Mouse (Mus musculus) MEL (cell line): Measurements from ENCODE around the gene Mettl23. TPM values are rescaled to one million over a fixed set of nuclear protein-coding genes. Genes with fewer than 3 reads are reported as not detected.

Experiments used
- DNase-seq: peaks from one replicate; pipeline ENCODE4 v3.0.0; 2011; ENCODE audit warnings: low read depth, low spot score
- H3K27ac ChIP-seq: 2 replicates; pipeline ENCODE4 v1.5.1; 2012; ENCODE audit warnings: low read depth, mild to moderate bottlenecking, control low read depth, low read length, moderate library complexity; ENCODE audit not compliant: control insufficient read depth
- H3K27me3 ChIP-seq, 2 experiments: fragments of 150-350 bp in 1 of 2; sonication (generic) in 1 of 2; 2 replicates each; pipeline ENCODE4 v1.6.1; 2012; ENCODE audit warnings: low read length in 2 of 2, mild to moderate bottlenecking in 2 of 2, improper control_type of control experiment in 1 of 2, moderate library complexity in 1 of 2; ENCODE audit not compliant: insufficient read depth in 2 of 2, control insufficient read depth in 1 of 2
- H3K36me3 ChIP-seq, 2 experiments: 2 replicates each; pipeline ENCODE4 v1.6.1; 2012 to 2014; ENCODE audit warnings: low read length in 2 of 2, improper control_type of control experiment in 1 of 2, inconsistent platforms in 1 of 2, mild to moderate bottlenecking in 1 of 2; ENCODE audit not compliant: insufficient read depth in 2 of 2, control insufficient read depth in 1 of 2
- H3K4me1 ChIP-seq, 2 experiments: fragments of 150-350 bp in 1 of 2; sonication (generic) in 1 of 2; 2 replicates each; pipeline ENCODE4 v1.6.1; 2012; ENCODE audit warnings: low read length in 2 of 2, improper control_type of control experiment in 1 of 2, mild to moderate bottlenecking in 1 of 2; ENCODE audit not compliant: insufficient read depth in 2 of 2, control insufficient read depth in 1 of 2
- H3K4me3 ChIP-seq, 2 experiments: fragments of 150-350 bp in 1 of 2; sonication (generic) in 1 of 2; 2 replicates each; pipeline ENCODE4 v1.5.1; 2012; ENCODE audit warnings: low read depth in 2 of 2, low read length in 2 of 2, mild to moderate bottlenecking in 2 of 2, moderate library complexity in 2 of 2, control low read depth in 1 of 2, improper control_type of control experiment in 1 of 2; ENCODE audit not compliant: control insufficient read depth in 1 of 2, insufficient read depth in 1 of 2
- H3K79me2 ChIP-seq: 2 replicates; pipeline ENCODE4 v1.6.1; 2012; ENCODE audit warnings: mild to moderate bottlenecking, low read length, moderate library complexity; ENCODE audit not compliant: control insufficient read depth, poor library complexity, insufficient read depth
- H3K9ac ChIP-seq: 2 replicates; pipeline ENCODE4 v1.6.1; 2012; ENCODE audit warnings: low read depth, mild to moderate bottlenecking, control low read depth, low read length, moderate library complexity; ENCODE audit not compliant: control insufficient read depth, poor library complexity, severe bottlenecking
- H3K9me3 ChIP-seq: fragments of 150-350 bp; sonication (generic); replicated peaks from 2 replicates; pipeline ENCODE4 v1.6.1; 2012; ENCODE audit warnings: mild to moderate bottlenecking, low read length, improper control_type of control experiment, moderate library complexity; ENCODE audit not compliant: insufficient read depth
- CTCF ChIP-seq, 3 experiments: IDR thresholded peaks in 2 of 3; conservative IDR thresholded peaks in 1 of 3; 2 replicates each; pipeline ENCODE4 v1.5.1; 2011 to 2012; ENCODE audit warnings: low read length in 3 of 3, low read depth in 2 of 3, mild to moderate bottlenecking in 2 of 3, improper control_type of control experiment in 1 of 3, inconsistent platforms in 1 of 3, mixed read lengths in 1 of 3, moderate library complexity in 1 of 3; ENCODE audit not compliant: control insufficient read depth in 1 of 3, insufficient read depth in 1 of 3, poor library complexity in 1 of 3, severe bottlenecking in 1 of 3
- EP300 ChIP-seq, 2 experiments: IDR thresholded peaks; 2 replicates each; pipeline ENCODE4 v1.6.1; 2011; ENCODE audit warnings: improper control_type of control experiment in 2 of 2, low read length in 2 of 2, low read depth in 1 of 2, mild to moderate bottlenecking in 1 of 2
- ETS1 ChIP-seq: IDR thresholded peaks from 2 replicates; pipeline ENCODE4 v1.6.1; 2012; ENCODE audit warnings: low read depth, mild to moderate bottlenecking, inconsistent platforms, low read length, improper control_type of control experiment, moderate library complexity
- GATA1 ChIP-seq: IDR thresholded peaks from 2 replicates; pipeline ENCODE4 v1.6.1; 2011; ENCODE audit warnings: low read depth, low read length, improper control_type of control experiment
- HCFC1 ChIP-seq: IDR thresholded peaks from 2 replicates; pipeline ENCODE4 v1.6.1; 2012; ENCODE audit warnings: low read depth, mild to moderate bottlenecking, inconsistent platforms, low read length, improper control_type of control experiment, moderate library complexity
- MAFK ChIP-seq: IDR thresholded peaks from 2 replicates; pipeline ENCODE4 v1.6.1; 2011; ENCODE audit warnings: low read depth, mild to moderate bottlenecking, low read length, improper control_type of control experiment, borderline replicate concordance
- MAX ChIP-seq: IDR thresholded peaks from 2 replicates; pipeline ENCODE4 v1.6.1; 2011; ENCODE audit warnings: low read length, improper control_type of control experiment
- MAZ ChIP-seq: IDR thresholded peaks from 2 replicates; pipeline ENCODE4 v1.6.1; 2012; ENCODE audit warnings: low read depth, mild to moderate bottlenecking, inconsistent platforms, low read length, improper control_type of control experiment
- MYB ChIP-seq: IDR thresholded peaks from 2 replicates; pipeline ENCODE4 v1.6.1; 2011; ENCODE audit warnings: mild to moderate bottlenecking, low read depth, low read length, improper control_type of control experiment
- MYC ChIP-seq: IDR thresholded peaks from 2 replicates; pipeline ENCODE4 v1.6.1; 2011; ENCODE audit warnings: low read depth, mild to moderate bottlenecking, low read length, improper control_type of control experiment, moderate library complexity
- NRF1 ChIP-seq: IDR thresholded peaks from 2 replicates; pipeline ENCODE4 v1.6.1; 2014; ENCODE audit warnings: low read depth, mild to moderate bottlenecking, inconsistent platforms, low read length, improper control_type of control experiment, moderate library complexity; ENCODE audit not compliant: poor library complexity, insufficient read depth, severe bottlenecking
- POLR2AphosphoS2 ChIP-seq: IDR thresholded peaks from 2 replicates; pipeline ENCODE4 v1.6.1; 2011; ENCODE audit warnings: low read length, improper control_type of control experiment
- RCOR1 ChIP-seq: IDR thresholded peaks from 2 replicates; pipeline ENCODE4 v1.6.1; 2012; ENCODE audit warnings: low read depth, mild to moderate bottlenecking, inconsistent platforms, low read length, improper control_type of control experiment
- SIN3A ChIP-seq: IDR thresholded peaks from 2 replicates; pipeline ENCODE4 v1.6.1; 2012; ENCODE audit warnings: low read length, improper control_type of control experiment, inconsistent platforms
- SMC3 ChIP-seq: IDR thresholded peaks from 2 replicates; pipeline ENCODE4 v1.6.1; 2011; ENCODE audit warnings: low read depth, low read length, improper control_type of control experiment
- TAL1 ChIP-seq: IDR thresholded peaks from 2 replicates; pipeline ENCODE4 v1.6.1; 2012; ENCODE audit warnings: mild to moderate bottlenecking, inconsistent platforms, low read length, moderate library complexity, mixed read lengths
- TBP ChIP-seq: IDR thresholded peaks from 2 replicates; pipeline ENCODE4 v1.8.0; 2011; ENCODE audit warnings: low read depth, low read length, improper control_type of control experiment
- TCF12 ChIP-seq: IDR thresholded peaks from 2 replicates; pipeline ENCODE4 v1.6.1; 2014; ENCODE audit warnings: low read depth, mild to moderate bottlenecking, inconsistent platforms, low read length, improper control_type of control experiment, moderate library complexity
- UBTF ChIP-seq: IDR thresholded peaks from 2 replicates; pipeline ENCODE4 v1.6.1; 2012; ENCODE audit warnings: low read depth, mild to moderate bottlenecking, inconsistent platforms, low read length, improper control_type of control experiment, moderate library complexity, borderline replicate concordance; ENCODE audit not compliant: insufficient read depth
- USF2 ChIP-seq, 2 experiments: IDR thresholded peaks; 2 replicates each; pipeline ENCODE4 v1.6.1; 2011 to 2012; ENCODE audit warnings: improper control_type of control experiment in 2 of 2, low read length in 2 of 2, borderline replicate concordance in 1 of 2, inconsistent platforms in 1 of 2, low read depth in 1 of 2, mild to moderate bottlenecking in 1 of 2; ENCODE audit not compliant: insufficient read depth in 1 of 2
- ZKSCAN1 ChIP-seq: IDR thresholded peaks from 2 replicates; pipeline ENCODE4 v1.6.1; 2012; ENCODE audit warnings: low read depth, mild to moderate bottlenecking, inconsistent platforms, low read length, improper control_type of control experiment, moderate library complexity
- ZMIZ1 ChIP-seq: IDR thresholded peaks from 2 replicates; pipeline ENCODE4 v1.6.1; 2012; ENCODE audit warnings: low read depth, mild to moderate bottlenecking, inconsistent platforms, low read length, improper control_type of control experiment, moderate library complexity
- ZNF384 ChIP-seq: IDR thresholded peaks from 2 replicates; pipeline ENCODE4 v1.6.1; 2012; ENCODE audit warnings: low read depth, mild to moderate bottlenecking, inconsistent platforms, low read length, improper control_type of control experiment
- polyA plus RNA-seq, 2 experiments: library from polyadenylated mRNA; stranded (reverse) in 1 of 2; unstranded in 1 of 2; fragments of >175 nt in 1 of 2; fragments of >200 nt in 1 of 2; gene quantifications; 2 replicates each; pipeline versions ENCODE4 v1.2.1 to v1.2.4; 2012; ENCODE audit warnings: low replicate concordance in 2 of 2, low read depth in 1 of 2; ENCODE audit not compliant: insufficient read length in 2 of 2, insufficient read depth in 1 of 2, missing spikeins in 1 of 2
- total RNA-seq: library from RNA; depleted of rRNA; stranded (reverse); fragments of 300-350 nt; gene quantifications from 2 replicates; pipeline ENCODE4 v1.2.3, GENCODE M21; 2012

Mettl23 gene
- total and polyA plus RNA-seq, 3 experiments, result 58.5 to 69.9 TPM; not detected in 1

GRCm38 (mm10) chr11:116832172-116832685 is 10.8 kb upstream of the Mettl23 start:
- Histone ChIP-seq H3K27ac (no peak overlapping the region), H3K36me3 (peaks cover 6 to 18% of the 10 kb centered on the region in 2 experiments), H3K9ac (no peak overlapping the region), H3K4me1 (peaks cover 5 to 27% of the 10 kb centered on the region in 2 experiments), H3K27me3 (no peaks in the 10 kb centered on the region), H3K9me3 (no peaks in the 10 kb centered on the region), H3K79me2 (no peaks in the 10 kb centered on the region; the same call in 1 of the 2 replicates), H3K4me3 (no peak overlapping the region)
- DNase-seq, result peak; percentile 42
- TF ChIP-seq POLR2AphosphoS2, result no peak
- TF ChIP-seq TCF12, result no peak
- no peak for TF ChIP-seq MYC
- no peak for TF ChIP-seq MAFK
- TF ChIP-seq HCFC1, result no peak
- TF ChIP-seq ZNF384, result peak; percentile 87; the same call in 1 of the 2 replicates
- no peak for TF ChIP-seq MYB

GRCm38 (mm10) chr11:116834954-116835353 is 8.1 kb upstream of the Mettl23 start:
- Histone ChIP-seq H3K9ac (no peak overlapping the region), H3K27ac (peak overlapping the region; percentile 26; the same call in 1 of the 2 replicates), H3K36me3 (peaks cover 20 to 24% of the 10 kb centered on the region in 2 experiments), H3K4me3 (no peak overlapping the region), H3K4me1 (peaks cover 5 to 24% of the 10 kb centered on the region in 2 experiments)
- DNase-seq, result peak; percentile 67
- TF ChIP-seq SIN3A (0 out of 2 replicates have a peak, but pooled peaks have one; percentile 8), ZKSCAN1 (no peak), NRF1 (no peak), UBTF (no peak), SMC3 (no peak), TCF12 (no peak), ZMIZ1 (0 out of 2 replicates have a peak, but pooled peaks have one; percentile 27), ETS1 (0 out of 2 replicates have a peak, but pooled peaks have one; percentile 20), USF2 (IDR thresholded peaks at IDR 0.05; ENCODE audit: borderline replicate concordance in 1 of 2, insufficient read depth in 1 of 2, low read depth in 1 of 2, low read length in 2 of 2) (no peak), CTCF (IDR thresholded peaks at IDR 0.05 in 2 of 3, conservative IDR thresholded peaks at IDR 0.05 in 1 of 3; ENCODE audit: control insufficient read depth in 1 of 3, insufficient read depth in 1 of 3, low read depth in 2 of 3, low read length in 3 of 3, poor library complexity in 1 of 3, severe bottlenecking in 1 of 3) (no peak), HCFC1 (0 out of 2 replicates have a peak, but pooled peaks have one; percentile 19), RCOR1 (0 out of 2 replicates have a peak, but pooled peaks have one; percentile 22), EP300 (IDR thresholded peaks at IDR 0.05; ENCODE audit: low read depth in 1 of 2, low read length in 2 of 2) (0 out of 4 replicates have a peak, but pooled peaks of 1 of the 2 experiments have one; percentile 14), TBP (no peak), MAX (no peak), TAL1 (peak; percentile 16; the same call in 1 of the 2 replicates), GATA1 (peak; percentile 83), MAZ (no peak)
- TF ChIP-seq, all 39 proteins: peak for 8
- H3K27me3 ChIP-seq, result no peaks in the 10 kb centered on the region
- peaks cover 12% of the 10 kb centered on the region for H3K79me2 ChIP-seq
- no peaks in the 10 kb centered on the region for H3K9me3 ChIP-seq
